11 mouse cellular contexts compared by ENCODE assay signal in genomic region chr12:12581271-12582186, GRCm38 (mm10).
DNase-seq lines count a peak whose midpoint lies in the region; ATAC-seq and TF ChIP-seq lines count a peak whose summit lies in the region.
"Had no signal": no experiment of that assay in that cellular context is flagged by ENCODE, and none has a peak within 500 bp of the region (broad histone marks: within the 10 kb centered on the region; RNA-seq: fewer than 3 reads in every experiment).

No protein-coding gene starts in this region.

- peaks cover 21% of the 10 kb centered on the region for H3K4me1 ChIP-seq in heart, embryonic 15.5 days (replicated peaks)
- peaks cover 45% of the 10 kb centered on the region for H3K4me1 ChIP-seq in E14TG2a.4 (replicated peaks; ENCODE audit: low read depth, low read length)
- H3K4me1 ChIP-seq in embryonic facial prominence, embryonic 13.5 days = peaks cover 48% of the 10 kb centered on the region
- H3K4me1 ChIP-seq in limb, embryonic 10.5 days = peaks cover 89% of the 10 kb centered on the region

- H3K4me3 ChIP-seq in heart, embryonic 15.5 days = no peak overlapping the region
- H3K4me3 ChIP-seq in E14TG2a.4 (replicated peaks; ENCODE audit: low read length) = peak overlapping the region; percentile 32; the same call in 1 of the 2 replicates
- no peak overlapping the region for H3K4me3 ChIP-seq in embryonic facial prominence, embryonic 13.5 days
- H3K4me3 ChIP-seq in limb, embryonic 10.5 days = peak overlapping the region; percentile 35
- H3K4me3 ChIP-seq: liver, embryonic 15.5 days had no signal

- peak overlapping the region; percentile 28; the same call in 1 of the 2 replicates for H3K4me2 ChIP-seq in heart, embryonic 15.5 days
- H3K4me2 ChIP-seq in embryonic facial prominence, embryonic 13.5 days = peak overlapping the region; percentile 46
- H3K4me2 ChIP-seq: liver, embryonic 15.5 days had no signal

- H3K9me3 ChIP-seq in heart, embryonic 15.5 days (replicated peaks) = no peaks in the 10 kb centered on the region
- H3K9me3 ChIP-seq in E14TG2a.4 (ENCODE audit: low read length) = no peaks in the 10 kb centered on the region
- no peaks in the 10 kb centered on the region for H3K9me3 ChIP-seq in embryonic facial prominence, embryonic 13.5 days
- H3K9me3 ChIP-seq in limb, embryonic 10.5 days (replicated peaks) = no peaks in the 10 kb centered on the region
- H3K9me3 ChIP-seq: liver, embryonic 15.5 days had no signal

- H3K36me3 ChIP-seq in heart, embryonic 15.5 days = no peaks in the 10 kb centered on the region
- H3K36me3 ChIP-seq in E14TG2a.4 (ENCODE audit: insufficient read depth, low read length) = no peaks in the 10 kb centered on the region
- H3K36me3 ChIP-seq in embryonic facial prominence, embryonic 13.5 days = no peaks in the 10 kb centered on the region
- no peaks in the 10 kb centered on the region for H3K36me3 ChIP-seq in limb, embryonic 10.5 days
- H3K36me3 ChIP-seq: liver, embryonic 15.5 days had no signal

- 29% methylated on average over 18 of the region's 19 CpGs for WGBS in heart, embryonic 15.5 days
- WGBS in embryonic facial prominence, embryonic 13.5 days = 6% methylated on average over 19 of the region's 19 CpGs
- 2% methylated on average over 19 of the region's 19 CpGs for WGBS in limb, embryonic 10.5 days

- ATAC-seq in heart, embryonic 15.5 days (replicated peaks; ENCODE audit: insufficient number of reproducible peaks, insufficient read depth, low FRiP score, low read depth) = 0 out of 2 replicates have a peak, but pooled peaks have one; percentile 21
- peak; percentile 81 for ATAC-seq in embryonic facial prominence, embryonic 13.5 days (ENCODE audit: insufficient number of reproducible peaks, insufficient read depth, low FRiP score, low TSS enrichment, low read depth)

- H3K27ac ChIP-seq in heart, embryonic 15.5 days = peak overlapping the region; percentile 21; the same call in 1 of the 2 replicates
- peak overlapping the region; percentile 22; the same call in 1 of the 2 replicates for H3K27ac ChIP-seq in embryonic facial prominence, embryonic 13.5 days
- peak overlapping the region; percentile 86 for H3K27ac ChIP-seq in limb, embryonic 10.5 days
- H3K27ac ChIP-seq: liver, embryonic 15.5 days had no signal

- TF ChIP-seq CTCF in E14TG2a.4 (conservative IDR thresholded peaks at IDR 0.05; ENCODE audit: low read length) = no peak

- no peaks in the 10 kb centered on the region for H3K27me3 ChIP-seq in heart, embryonic 15.5 days
- peaks cover 18% of the 10 kb centered on the region; the same call in 1 of the 2 replicates for H3K27me3 ChIP-seq in E14TG2a.4 (ENCODE audit: insufficient read depth, low read length)
- H3K27me3 ChIP-seq in embryonic facial prominence, embryonic 13.5 days = no peaks in the 10 kb centered on the region
- no peaks in the 10 kb centered on the region for H3K27me3 ChIP-seq in limb, embryonic 10.5 days (ENCODE audit: low read depth, poor library complexity, severe bottlenecking)
- H3K27me3 ChIP-seq: liver, embryonic 15.5 days had no signal

- DNase-seq in heart, adult 18-20 months = no peak
- DNase-seq in limb, embryonic 10.5 days (ENCODE audit: low spot score) = peak; percentile 80
- no peak for DNase-seq in right cerebral cortex, postnatal 36 days (ENCODE audit: low spot score in 2 of 2)
- DNase-seq in gastrocnemius, adult 8-10 months (ENCODE audit: low spot score in 2 of 2) = no peak
- no peak for DNase-seq in urinary bladder, adult 2 months (ENCODE audit: low spot score)
- DNase-seq: adrenal gland, postnatal 36 days; right cerebral cortex, postnatal 14 days had no signal

- H3K9ac ChIP-seq in heart, embryonic 15.5 days = no peak overlapping the region
- H3K9ac ChIP-seq in embryonic facial prominence, embryonic 13.5 days = no peak overlapping the region
- H3K9ac ChIP-seq: liver, embryonic 15.5 days had no signal

Comparison
In these comparisons a context has a peak if more than half of its experiments do, and no peak if none do; other contexts are left out.
1. H3K27ac ChIP-seq: peak in every context shown above with its lines; median percentile 86 in limb, embryonic 10.5 days; 22 in embryonic facial prominence, embryonic 13.5 days; 21 in heart, embryonic 15.5 days.
2. H3K4me3 ChIP-seq: peak in E14TG2a.4 (single experiment) and limb, embryonic 10.5 days (single experiment); none in heart, embryonic 15.5 days (single experiment) and embryonic facial prominence, embryonic 13.5 days (single experiment).